Mouse (Mus musculus) brain, adult 2 months (tissue): ENCODE measurements around the gene Gm49450.

ENCODE experiments used
- DNase-seq: peaks from one replicate; pipeline ENCODE4 v3.0.0; 2011; ENCODE audit warnings: low read depth, low spot score

Gene Gm49450

GRCm38 (mm10) chr15:98985240-98985981 lies 32.1 kb upstream of the Gm49450 start:
- peak; percentile 95 for DNase-seq

- DNase-seq, result no peak
These were observed 31.3 kb upstream of the Gm49450 start for GRCm38 (mm10) chr15:98984681-98985080.

GRCm38 (mm10) chr15:98983431-98984081 lies 30.2 kb upstream of the Gm49450 start:
- peak; percentile 58 for DNase-seq

- no peak for DNase-seq
These were observed 28.7 kb upstream of the Gm49450 start for GRCm38 (mm10) chr15:98982100-98982499.

GRCm38 (mm10) chr15:98980012-98980614 lies 26.8 kb upstream of the Gm49450 start:
- DNase-seq, result no peak

GRCm38 (mm10) chr15:98978409-98979172 lies 25.2 kb upstream of the Gm49450 start:
- no peak for DNase-seq

GRCm38 (mm10) chr15:98977759-98978408 lies 24.5 kb upstream of the Gm49450 start:
- peak; percentile 90 for DNase-seq

- peak; percentile 53 for DNase-seq
These were observed 23.7 kb upstream of the Gm49450 start for GRCm38 (mm10) chr15:98976763-98977758.

- DNase-seq, result peak; percentile 58
These were observed 19.8 kb upstream of the Gm49450 start for GRCm38 (mm10) chr15:98973015-98973614.

GRCm38 (mm10) chr15:98971576-98972320 lies 18.4 kb upstream of the Gm49450 start:
- peak; percentile 63 for DNase-seq

GRCm38 (mm10) chr15:98971111-98971510 lies 17.8 kb upstream of the Gm49450 start:
- peak; percentile 97 for DNase-seq

GRCm38 (mm10) chr15:98969372-98970101 lies 16.2 kb upstream of the Gm49450 start:
- DNase-seq, result peak; percentile 69

GRCm38 (mm10) chr15:98968701-98969371 lies 15.5 kb upstream of the Gm49450 start:
- peak; percentile 93 for DNase-seq

GRCm38 (mm10) chr15:98959531-98959930 lies 6.2 kb upstream of the Gm49450 start:
- no peak for DNase-seq

GRCm38 (mm10) chr15:98958901-98959420 lies 5.6 kb upstream of the Gm49450 start:
- DNase-seq, result no peak

GRCm38 (mm10) chr15:98957475-98957874 lies 4.1 kb upstream of the Gm49450 start:
- peak; percentile 79 for DNase-seq

- peak; percentile 16 for DNase-seq
These were observed 2.6 kb upstream of the Gm49450 start for GRCm38 (mm10) chr15:98956000-98956399.
